Mouse (Mus musculus): Measurements from ENCODE around the gene Dhrs2. TPM values are rescaled to one million over a fixed set of nuclear protein-coding genes. Genes with fewer than 3 reads are reported as not detected.

Gene Dhrs2
- 0.18 and 0.23 TPM in 2 replicates for polyA plus RNA-seq (2015; fragmentation: Nextera tagmentation; extraction: Ambion mirVana)

DNA sequence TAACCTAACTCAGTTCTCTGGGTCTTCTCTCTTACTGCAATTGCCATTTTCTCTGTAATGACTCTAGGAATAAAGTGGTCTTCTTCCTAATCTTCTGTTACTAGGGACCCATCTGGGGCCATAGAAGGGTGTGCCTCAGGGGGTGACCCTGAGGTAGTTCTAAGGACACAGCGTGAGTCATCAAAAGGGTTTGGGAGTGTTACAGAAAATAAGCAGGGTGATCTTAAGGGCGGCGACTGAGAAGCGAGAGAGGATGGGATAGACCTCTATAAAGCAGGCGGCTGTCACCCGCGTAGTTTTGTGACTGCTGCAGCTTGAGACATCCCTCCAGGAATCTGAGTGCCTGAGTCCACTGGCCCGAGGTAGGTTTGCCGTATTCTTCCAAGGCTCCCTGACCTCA, at the start of gene Dhrs2:
Gene Dhrs2, plus strand, starts transcription at position 301 of the 400 bp plus-strand sequence.
- no peak within 1 kb of the TSS for H3K9ac ChIP-seq (ENCODE audit: low read length)
- no peaks in the 10 kb centered on the region for H3K27me3 ChIP-seq (ENCODE audit: control insufficient read depth, insufficient read depth, low read length)
- no peak within 1 kb of the TSS for H3K27ac ChIP-seq (replicated peaks)
- no peaks in the 10 kb centered on the region for H3K9me3 ChIP-seq (ENCODE audit: control insufficient read depth, low read length)
- H3K36me3 ChIP-seq (ENCODE audit: control insufficient read depth, insufficient read depth, low read length) = no peaks in the 10 kb centered on the region
- no peak for DNase-seq (ENCODE audit: low spot score)
- 67% methylated on average over 9 of the region's 9 CpGs for WGBS
- no peak for ATAC-seq (ENCODE audit: low FRiP score, low TSS enrichment)
- no peaks in the 10 kb centered on the region for H3K4me1 ChIP-seq (replicated peaks; ENCODE audit: control insufficient read depth, insufficient read depth)
- no peak within 1 kb of the TSS for H3K4me3 ChIP-seq (ENCODE audit: low read depth, low read length)
- TF ChIP-seq CTCF (IDR thresholded peaks at IDR 0.05; ENCODE audit: low read depth) = no peak
- TF ChIP-seq EP300 (optimal IDR thresholded peaks at IDR 0.05) = no peak
- H3K4me2 ChIP-seq (replicated peaks; ENCODE audit: low read depth) = no peak within 1 kb of the TSS

DNA sequence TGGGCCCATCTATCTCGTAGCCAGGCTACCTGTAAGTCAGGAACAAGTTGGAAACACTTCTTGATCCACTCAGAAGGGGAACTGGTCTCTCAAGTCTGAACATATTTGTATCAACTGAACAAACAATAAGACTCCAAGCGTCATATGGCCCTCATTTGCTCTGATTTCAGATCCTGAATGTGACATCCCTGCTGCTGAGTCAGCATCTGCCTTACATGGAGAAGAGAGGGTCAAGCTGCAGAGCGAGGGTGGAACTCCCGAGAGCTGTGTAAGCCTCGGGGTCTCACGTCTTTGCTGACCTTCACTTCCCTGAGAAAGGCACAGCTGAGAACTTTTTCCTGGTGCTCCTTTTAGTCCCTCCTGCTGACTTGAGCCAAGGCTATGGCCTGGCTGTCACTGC, 47.6 kb upstream of the Dhrs2 start:
- WGBS = 62% methylated on average over 6 of the region's 6 CpGs
- DNase-seq (ENCODE audit: low spot score) = no peak
- Histone ChIP-seq H3K36me3 (ENCODE audit: control insufficient read depth, insufficient read depth, low read length) (no peaks in the 10 kb centered on the region), H3K9ac (ENCODE audit: low read length) (no peak overlapping the region), H3K4me2 (replicated peaks; ENCODE audit: low read depth) (no peak overlapping the region), H3K27me3 (ENCODE audit: control insufficient read depth, insufficient read depth, low read length) (no peaks in the 10 kb centered on the region), H3K4me1 (replicated peaks; ENCODE audit: control insufficient read depth, insufficient read depth) (no peaks in the 10 kb centered on the region), H3K27ac (replicated peaks) (no peak overlapping the region), H3K4me3 (ENCODE audit: low read depth, low read length) (no peak overlapping the region), H3K9me3 (ENCODE audit: control insufficient read depth, low read length) (no peaks in the 10 kb centered on the region)
- TF ChIP-seq CTCF (IDR thresholded peaks at IDR 0.05; ENCODE audit: low read depth) (no peak), EP300 (optimal IDR thresholded peaks at IDR 0.05) (no peak)
- no peak for ATAC-seq (ENCODE audit: low FRiP score, low TSS enrichment)

DNA sequence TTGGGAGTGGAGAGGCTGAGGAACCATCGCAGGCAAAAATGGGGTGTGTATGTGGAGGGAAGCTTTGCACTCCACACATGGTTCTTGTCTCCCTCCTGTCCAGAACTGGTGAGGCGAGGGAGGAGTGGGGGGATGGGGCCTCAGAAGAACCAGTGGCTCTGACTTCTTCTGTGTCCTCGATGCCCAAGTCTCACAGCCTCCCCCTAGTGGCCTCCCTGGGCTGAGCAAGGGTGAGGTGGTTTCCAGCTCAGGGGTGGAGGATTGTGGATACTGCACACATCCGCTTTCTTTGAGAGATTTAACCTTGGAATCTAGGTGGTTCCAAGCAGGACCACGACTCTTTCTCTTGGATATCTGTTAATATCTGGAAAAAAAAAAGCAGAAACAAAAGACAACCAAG, 44.5 kb upstream of the Dhrs2 start:
- Histone ChIP-seq H3K9ac (ENCODE audit: low read length) (no peak overlapping the region), H3K4me1 (replicated peaks; ENCODE audit: control insufficient read depth, insufficient read depth) (no peaks in the 10 kb centered on the region), H3K27me3 (ENCODE audit: control insufficient read depth, insufficient read depth, low read length) (no peaks in the 10 kb centered on the region), H3K4me3 (ENCODE audit: low read depth, low read length) (no peak overlapping the region), H3K9me3 (ENCODE audit: control insufficient read depth, low read length) (no peaks in the 10 kb centered on the region), H3K36me3 (ENCODE audit: control insufficient read depth, insufficient read depth, low read length) (no peaks in the 10 kb centered on the region), H3K27ac (replicated peaks) (no peak overlapping the region), H3K4me2 (replicated peaks; ENCODE audit: low read depth) (no peak overlapping the region)
- TF ChIP-seq CTCF (IDR thresholded peaks at IDR 0.05; ENCODE audit: low read depth) (peak; percentile 84), EP300 (optimal IDR thresholded peaks at IDR 0.05) (no peak)
- DNase-seq (ENCODE audit: low spot score) (peak; percentile 82), ATAC-seq (ENCODE audit: low FRiP score, low TSS enrichment) (peak; percentile 32; the same call in 1 of the 2 replicates)
- 32% methylated on average over 5 of the region's 5 CpGs for WGBS

GRCm38 (mm10) chr14:55180951-55181350, 40.9 kb upstream of the Dhrs2 start:
- no peak overlapping the region for H3K4me2 ChIP-seq (replicated peaks; ENCODE audit: low read depth)
- no peaks in the 10 kb centered on the region for H3K27me3 ChIP-seq (ENCODE audit: control insufficient read depth, insufficient read depth, low read length)
- H3K4me1 ChIP-seq (replicated peaks; ENCODE audit: control insufficient read depth, insufficient read depth) = no peaks in the 10 kb centered on the region
- DNase-seq (ENCODE audit: low spot score) (no peak), ATAC-seq (ENCODE audit: low FRiP score, low TSS enrichment) (no peak)
- H3K36me3 ChIP-seq (ENCODE audit: control insufficient read depth, insufficient read depth, low read length) = no peaks in the 10 kb centered on the region
- no peaks in the 10 kb centered on the region for H3K9me3 ChIP-seq (ENCODE audit: control insufficient read depth, low read length)
- no peak overlapping the region for H3K9ac ChIP-seq (ENCODE audit: low read length)
- no peak overlapping the region for H3K4me3 ChIP-seq (ENCODE audit: low read depth, low read length)
- TF ChIP-seq EP300 (optimal IDR thresholded peaks at IDR 0.05) (no peak), CTCF (IDR thresholded peaks at IDR 0.05; ENCODE audit: low read depth) (no peak)
- no peak overlapping the region for H3K27ac ChIP-seq (replicated peaks)
- 37% methylated on average over 3 of the region's 3 CpGs for WGBS

- no peaks in the 10 kb centered on the region for H3K9me3 ChIP-seq (ENCODE audit: control insufficient read depth, low read length)
- no peaks in the 10 kb centered on the region for H3K36me3 ChIP-seq (ENCODE audit: control insufficient read depth, insufficient read depth, low read length)
- H3K4me3 ChIP-seq (ENCODE audit: low read depth, low read length) = no peak overlapping the region
- TF ChIP-seq EP300 (optimal IDR thresholded peaks at IDR 0.05) (no peak), CTCF (IDR thresholded peaks at IDR 0.05; ENCODE audit: low read depth) (no peak)
- 89% methylated on average over 3 of the region's 3 CpGs for WGBS
- DNase-seq (ENCODE audit: low spot score) (no peak), ATAC-seq (ENCODE audit: low FRiP score, low TSS enrichment) (no peak)
- no peak overlapping the region for H3K4me2 ChIP-seq (replicated peaks; ENCODE audit: low read depth)
- H3K4me1 ChIP-seq (replicated peaks; ENCODE audit: control insufficient read depth, insufficient read depth) = no peaks in the 10 kb centered on the region
- no peak overlapping the region for H3K9ac ChIP-seq (ENCODE audit: low read length)
- no peak overlapping the region for H3K27ac ChIP-seq (replicated peaks)
- H3K27me3 ChIP-seq (ENCODE audit: control insufficient read depth, insufficient read depth, low read length) = no peaks in the 10 kb centered on the region
These were observed 38.6 kb upstream of the Dhrs2 start for GRCm38 (mm10) chr14:55183231-55183630.

- H3K36me3 ChIP-seq (ENCODE audit: control insufficient read depth, insufficient read depth, low read length) = no peaks in the 10 kb centered on the region
- no peaks in the 10 kb centered on the region for H3K9me3 ChIP-seq (ENCODE audit: control insufficient read depth, low read length)
- no peaks in the 10 kb centered on the region for H3K27me3 ChIP-seq (ENCODE audit: control insufficient read depth, insufficient read depth, low read length)
- no peak overlapping the region for H3K9ac ChIP-seq (ENCODE audit: low read length)
- H3K27ac ChIP-seq (replicated peaks) = no peak overlapping the region
- no peak for ATAC-seq (ENCODE audit: low FRiP score, low TSS enrichment)
- no peak overlapping the region for H3K4me3 ChIP-seq (ENCODE audit: low read depth, low read length)
- 89% methylated on average over 3 of the region's 3 CpGs for WGBS
- no peaks in the 10 kb centered on the region for H3K4me1 ChIP-seq (replicated peaks; ENCODE audit: control insufficient read depth, insufficient read depth)
- no peak overlapping the region for H3K4me2 ChIP-seq (replicated peaks; ENCODE audit: low read depth)
- TF ChIP-seq EP300 (optimal IDR thresholded peaks at IDR 0.05) (no peak), CTCF (IDR thresholded peaks at IDR 0.05; ENCODE audit: low read depth) (no peak)
- no peak for DNase-seq (ENCODE audit: low spot score)
These were observed 37.1 kb upstream of the Dhrs2 start for GRCm38 (mm10) chr14:55184640-55185145.

Data from stomach, postnatal 0 days (tissue).